Mouse (Mus musculus): ENCODE data around the gene Rapgef1.

DNA sequence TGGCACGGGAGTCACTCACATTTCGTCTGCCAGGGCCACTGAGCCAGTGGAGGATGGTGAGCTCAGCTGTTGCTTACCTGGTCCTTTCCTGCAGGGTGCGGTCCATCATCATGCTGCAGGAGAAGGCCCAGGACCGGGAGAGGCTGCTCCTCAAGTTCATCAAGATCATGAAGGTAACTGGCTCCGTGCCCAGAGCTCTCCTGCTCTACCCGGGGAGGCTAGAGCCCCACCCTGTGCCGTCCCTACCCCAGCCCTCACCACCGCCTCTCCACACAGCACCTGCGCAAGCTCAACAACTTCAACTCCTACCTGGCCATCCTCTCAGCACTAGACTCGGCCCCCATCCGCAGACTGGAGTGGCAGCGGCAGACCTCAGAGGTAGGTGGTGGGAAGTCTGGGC lies 116.2 kb downstream of the Rapgef1 start:
- TF ChIP-seq POLR2A (IDR thresholded peaks at IDR 0.05; ENCODE audit: low read depth, low read length) (no peak), CTCF (IDR thresholded peaks at IDR 0.05; ENCODE audit: extremely low read depth, insufficient read depth, insufficient read length, insufficient replicate concordance) (no peak)

Measured in spleen, adult 2 months (tissue).